Mouse (Mus musculus): ENCODE measurements around the gene Ipp. TPM values are rescaled to one million over a fixed set of nuclear protein-coding genes. Genes with fewer than 3 reads are reported as not detected.

Gene Ipp
- 10 to 100 TPM; 17.5 to 20.1 TPM for total RNA-seq (2021)
- long read RNA-seq, experiment 1, transcript Ipp-202 (9 exons, 2,118 nt) = major isoform, 5 of 8 reads
- long read RNA-seq, experiment 1, partial matches to known transcripts = 1 of 8 reads
- long read RNA-seq, experiment 1, other reads (novel, unspliced or antisense) = 2 of 8 reads
- long read RNA-seq, experiment 2, partial matches to known transcripts = 1 of 9 reads
- long read RNA-seq, experiment 2, other reads (novel, unspliced or antisense) = 5 of 9 reads

DNA sequence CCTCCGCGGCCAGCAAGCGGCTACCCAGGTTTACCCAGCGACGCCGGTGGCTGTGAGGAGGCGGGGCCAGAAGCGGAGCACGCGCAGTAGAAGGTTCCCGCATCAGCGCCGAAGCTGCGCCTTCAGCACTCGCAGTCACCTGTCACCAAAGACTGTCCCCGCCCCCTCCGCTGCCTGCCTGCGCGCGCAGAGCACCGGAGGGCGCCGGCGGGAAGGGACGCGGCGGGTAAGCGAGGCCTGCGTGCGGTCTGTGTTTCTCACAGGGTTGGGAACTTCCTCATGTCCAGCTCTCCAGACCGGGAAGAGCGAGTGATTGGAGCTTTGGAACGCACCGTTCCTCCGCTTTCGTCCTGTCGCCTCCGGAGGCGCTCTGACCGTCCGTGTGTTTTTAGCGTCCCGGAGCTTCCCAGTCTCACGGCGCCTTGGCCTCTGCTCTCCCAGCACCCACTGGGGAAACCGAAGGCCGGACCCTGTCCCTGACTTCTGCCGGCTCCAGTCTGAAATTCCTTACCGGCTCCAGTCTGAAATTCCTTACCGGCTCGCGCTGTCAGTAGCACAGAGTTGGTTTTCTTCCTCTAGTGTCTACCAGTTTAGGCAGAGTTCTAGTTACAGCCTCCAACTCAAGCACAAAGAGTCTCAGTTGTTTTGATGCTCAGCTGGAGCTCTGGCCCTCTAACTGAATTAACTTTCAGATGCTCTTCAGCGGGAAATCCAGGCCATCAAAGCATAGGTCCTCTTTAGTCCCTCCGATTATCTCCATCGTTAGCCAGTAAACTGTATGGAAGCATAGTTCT, at the start of gene Ipp:
TSS of gene Ipp (plus strand) at position 125 of the 794 bp plus-strand sequence.
- TF ChIP-seq CTCF (conservative IDR thresholded peaks at IDR 0.05) = peak; percentile 54
- peak; percentile 94 to 96 for DNase-seq (ENCODE audit: low spot score in 2 of 2)
- Histone ChIP-seq H3K27ac (peak within 1 kb of the TSS; percentile 96), H3K4me3 (peak within 1 kb of the TSS; percentile 90)

DNA sequence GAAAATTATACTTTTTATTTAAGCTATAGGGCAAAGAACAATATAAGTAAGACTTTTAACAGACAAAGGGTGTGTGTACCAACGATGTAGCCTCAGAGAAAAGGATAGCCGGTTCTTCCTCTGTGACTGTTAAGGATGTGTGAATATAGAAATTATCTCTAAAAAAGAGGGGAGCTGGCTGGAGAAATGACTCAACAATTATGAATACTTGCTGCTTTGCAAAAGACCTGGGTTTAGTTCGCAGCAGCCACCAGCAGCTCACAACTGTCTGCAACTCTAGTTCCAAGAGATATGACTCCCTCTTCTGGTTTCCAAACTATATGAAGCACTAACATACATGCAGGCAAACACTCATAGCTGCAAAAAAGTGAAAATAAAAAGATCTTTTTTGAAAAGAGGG, 45.4 kb upstream of the Ipp start:
- Histone ChIP-seq H3K4me3 (no peak overlapping the region; the same call in 1 of the 2 replicates), H3K27ac (no peak overlapping the region)
- no peak for DNase-seq (ENCODE audit: low spot score in 2 of 2)
- no peak for TF ChIP-seq CTCF (conservative IDR thresholded peaks at IDR 0.05)

DNA sequence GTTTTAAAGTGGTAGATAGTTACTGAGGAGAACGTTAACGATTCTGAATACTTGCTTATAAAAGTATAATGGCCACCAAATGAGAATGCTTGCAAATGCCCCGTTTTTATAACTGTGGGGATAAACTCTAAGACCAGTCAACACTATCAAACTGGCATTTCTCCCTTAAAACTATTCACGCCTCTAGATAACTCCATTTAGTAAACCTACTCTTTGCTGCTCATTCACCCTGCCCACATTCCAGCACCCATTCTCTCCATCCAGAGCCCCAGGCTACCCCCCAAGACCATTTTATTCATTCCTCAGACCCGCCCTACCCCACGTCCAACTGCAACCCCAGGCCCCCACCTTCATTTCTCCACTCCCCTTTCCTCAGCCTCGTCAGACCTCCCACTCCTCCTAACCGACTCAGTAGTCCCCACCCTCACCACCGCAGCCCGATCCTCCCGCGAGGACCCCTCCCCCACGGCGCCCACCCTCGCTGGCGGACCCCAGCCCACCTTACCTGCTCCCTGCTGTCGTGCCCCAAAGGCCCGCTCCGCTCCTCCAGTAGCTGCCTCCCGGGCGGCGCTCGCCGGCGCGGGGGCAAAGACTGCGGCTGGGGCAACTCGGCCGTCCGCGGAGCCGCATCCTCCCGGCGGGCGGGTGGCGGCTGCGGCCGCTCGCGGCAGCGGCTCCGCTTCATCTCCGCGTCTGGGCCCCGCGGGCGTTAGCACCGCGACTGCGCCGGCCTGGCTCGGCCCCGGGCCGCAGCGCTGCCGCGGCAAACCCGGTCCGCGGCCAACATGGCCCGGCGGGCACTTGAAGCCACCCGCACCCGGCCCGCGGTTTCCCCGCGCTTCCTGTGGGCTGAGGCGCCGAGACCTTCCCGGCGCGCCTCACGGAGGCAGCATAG, 43.9 kb upstream of the Ipp start:
- peak overlapping the region; percentile 88 for H3K27ac ChIP-seq
- H3K4me3 ChIP-seq = peak overlapping the region; percentile 81
- no peak for TF ChIP-seq CTCF (conservative IDR thresholded peaks at IDR 0.05)
- DNase-seq (ENCODE audit: low spot score in 2 of 2) = peak; percentile 30 to 33

DNA sequence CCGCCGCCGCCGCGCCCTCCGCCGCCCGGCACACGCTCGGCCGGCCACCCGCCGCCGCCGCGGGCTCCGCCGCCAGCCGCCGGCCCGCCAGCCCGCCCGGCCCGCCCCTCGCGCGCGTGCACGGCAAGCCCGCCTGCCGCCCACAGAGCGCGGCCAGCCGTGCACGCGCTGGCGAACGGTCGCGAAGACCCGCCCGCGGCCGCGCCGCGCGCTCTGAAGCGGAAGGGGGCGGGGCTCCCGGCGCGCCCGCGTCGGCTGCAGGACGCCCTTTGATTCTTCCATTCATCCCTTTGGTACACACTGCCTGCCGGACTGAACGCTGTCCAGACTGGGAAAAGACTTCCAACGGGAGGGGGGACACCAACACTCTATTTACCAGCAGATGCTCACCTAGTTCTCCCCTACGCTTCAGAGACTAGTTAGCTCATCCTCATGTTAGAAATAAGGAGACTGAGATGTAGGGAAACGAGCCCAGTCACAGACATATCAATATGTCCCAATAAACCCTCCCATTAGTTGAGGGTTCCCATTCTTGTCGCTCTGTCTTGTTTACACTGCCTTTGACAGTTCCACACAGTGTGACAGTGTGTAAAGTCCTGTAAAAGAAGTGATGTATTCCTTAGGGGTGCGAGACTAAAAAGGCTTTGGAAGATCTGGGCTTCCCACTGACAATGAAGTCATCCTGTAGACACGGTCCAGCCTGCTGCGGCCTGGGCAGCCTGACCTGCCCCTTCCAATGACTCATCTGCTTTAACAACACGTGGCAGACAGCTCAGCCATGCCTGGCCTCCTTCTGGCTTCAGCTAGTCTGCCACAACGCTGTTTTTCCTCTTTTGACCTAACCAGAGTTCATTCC, 43.0 kb upstream of the Ipp start, which contains the start of gene Mast2:
TSS of gene Mast2 (minus strand) at position 58 of the 856 bp plus-strand sequence.
- Histone ChIP-seq H3K4me3 (peak within 1 kb of the TSS; percentile 81), H3K27ac (peak within 1 kb of the TSS; percentile 88)
- peak; percentile 73 to 78 for DNase-seq (ENCODE audit: low spot score in 2 of 2)
- no peak for TF ChIP-seq CTCF (conservative IDR thresholded peaks at IDR 0.05)

DNA sequence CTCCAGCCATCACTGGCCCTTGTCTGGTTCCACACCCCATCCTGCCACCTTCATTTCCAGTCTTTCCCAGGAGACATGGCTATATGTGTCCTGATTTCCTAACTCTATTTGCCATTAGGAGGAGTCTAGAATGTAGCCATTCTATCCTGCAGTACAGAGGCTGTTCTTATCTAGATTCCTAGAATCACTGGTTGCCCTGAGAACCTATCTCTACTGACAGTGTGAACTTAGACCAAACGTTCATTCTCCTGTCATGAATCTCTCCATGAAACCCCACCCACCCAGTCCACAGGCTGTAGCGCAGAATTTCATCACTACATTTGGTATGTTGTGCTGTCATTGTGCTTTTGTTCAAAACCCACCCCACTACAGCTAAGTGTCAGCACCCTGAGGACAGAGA, 26.0 kb upstream of the Ipp start:
- DNase-seq (ENCODE audit: low spot score in 2 of 2) = no peak
- no peak overlapping the region for H3K4me3 ChIP-seq
- H3K27ac ChIP-seq = no peak overlapping the region
- no peak for TF ChIP-seq CTCF (conservative IDR thresholded peaks at IDR 0.05)

DNA sequence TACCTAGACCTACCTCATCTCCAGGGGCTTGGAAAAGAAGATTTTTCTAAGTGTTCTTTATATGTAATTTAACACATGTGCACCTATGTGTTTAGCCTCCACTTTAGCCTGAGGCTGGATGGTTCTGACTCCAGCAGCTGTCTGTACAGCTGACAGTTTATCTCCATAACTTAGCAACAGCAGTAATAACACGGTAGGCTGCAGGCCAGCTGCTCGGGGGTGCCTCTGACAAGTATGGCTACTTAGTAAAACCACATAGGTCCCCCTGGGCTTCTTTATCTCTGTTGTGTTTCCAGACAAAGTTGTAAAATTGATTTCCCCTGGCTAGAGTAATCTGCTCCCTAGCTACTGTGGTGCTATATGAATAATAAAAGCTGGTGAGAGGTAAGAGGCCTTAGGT, 23.9 kb upstream of the Ipp start:
- no peak for TF ChIP-seq CTCF (conservative IDR thresholded peaks at IDR 0.05)
- DNase-seq (ENCODE audit: low spot score in 2 of 2) = no peak
- H3K27ac ChIP-seq = no peak overlapping the region
- H3K4me3 ChIP-seq = no peak overlapping the region

DNA sequence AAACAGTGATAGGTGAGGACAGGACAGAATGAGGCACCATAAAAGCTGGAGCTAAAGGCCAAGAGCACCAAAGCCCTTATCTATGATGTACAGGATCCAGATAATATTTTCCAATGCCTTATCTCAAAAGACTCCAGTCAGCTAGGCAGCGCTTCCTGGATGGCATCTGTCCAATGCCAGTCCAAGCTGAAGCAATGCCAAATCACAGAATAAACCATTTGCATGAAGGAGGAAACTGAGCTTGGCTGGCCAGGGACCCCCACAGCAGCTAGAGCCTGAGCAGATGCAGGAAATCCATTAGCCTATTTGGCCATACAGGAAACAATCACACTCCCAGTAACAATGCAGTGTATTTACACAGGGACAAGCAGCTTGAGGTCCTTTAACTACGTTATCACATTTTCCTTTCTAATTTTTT, 16.2 kb upstream of the Ipp start:
- DNase-seq (ENCODE audit: low spot score in 2 of 2) = peak in 1 of 2 experiments; percentile 1
- Histone ChIP-seq H3K4me3 (no peak overlapping the region), H3K27ac (peak overlapping the region; percentile 1; the same call in 1 of the 2 replicates)
- TF ChIP-seq CTCF (conservative IDR thresholded peaks at IDR 0.05) = no peak

DNA sequence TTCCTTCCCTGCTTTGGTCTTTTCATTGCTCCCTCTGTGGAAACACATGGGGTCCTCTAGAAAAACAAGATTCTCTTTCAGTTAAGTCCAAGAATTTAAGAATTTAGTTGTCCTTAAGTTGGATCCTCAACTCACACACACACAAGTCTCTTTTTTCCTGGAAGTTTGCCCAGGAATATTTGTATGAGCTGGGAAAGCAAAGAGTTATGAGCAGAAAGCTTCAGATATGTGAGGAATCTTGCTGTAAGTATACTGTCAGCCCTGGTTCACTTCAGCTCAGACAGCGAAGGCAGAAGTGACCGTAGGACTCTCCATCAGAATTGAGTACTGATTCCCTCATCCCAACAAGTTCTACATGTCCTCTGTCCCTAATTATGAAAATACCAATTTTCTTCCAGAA, 15.5 kb upstream of the Ipp start:
- no peak for TF ChIP-seq CTCF (conservative IDR thresholded peaks at IDR 0.05)
- Histone ChIP-seq H3K27ac (no peak overlapping the region), H3K4me3 (no peak overlapping the region)
- peak in 1 of 2 experiments; percentile 0 for DNase-seq (ENCODE audit: low spot score in 2 of 2)

DNA sequence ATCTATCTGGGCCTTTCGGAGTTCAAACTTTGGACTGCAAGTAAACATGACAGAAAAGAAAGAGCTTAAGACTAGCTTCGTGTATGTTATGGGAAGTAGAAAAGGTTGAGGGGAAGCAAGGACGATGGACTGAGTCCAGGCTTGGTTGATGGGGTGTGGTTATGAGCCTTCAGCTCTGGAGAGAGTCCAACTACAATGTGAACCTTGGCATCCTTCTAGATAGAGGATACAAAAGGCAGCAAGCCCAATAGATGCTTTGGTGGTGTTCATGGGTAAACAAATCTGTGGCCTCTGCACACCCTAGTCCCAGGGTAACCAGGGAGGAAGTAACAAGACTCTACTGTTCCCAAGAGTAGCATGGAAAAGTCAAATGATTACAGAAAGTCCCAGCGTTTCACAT, 14.9 kb upstream of the Ipp start:
- no peak for DNase-seq (ENCODE audit: low spot score in 2 of 2)
- Histone ChIP-seq H3K4me3 (no peak overlapping the region), H3K27ac (no peak overlapping the region)
- TF ChIP-seq CTCF (conservative IDR thresholded peaks at IDR 0.05) = no peak

DNA sequence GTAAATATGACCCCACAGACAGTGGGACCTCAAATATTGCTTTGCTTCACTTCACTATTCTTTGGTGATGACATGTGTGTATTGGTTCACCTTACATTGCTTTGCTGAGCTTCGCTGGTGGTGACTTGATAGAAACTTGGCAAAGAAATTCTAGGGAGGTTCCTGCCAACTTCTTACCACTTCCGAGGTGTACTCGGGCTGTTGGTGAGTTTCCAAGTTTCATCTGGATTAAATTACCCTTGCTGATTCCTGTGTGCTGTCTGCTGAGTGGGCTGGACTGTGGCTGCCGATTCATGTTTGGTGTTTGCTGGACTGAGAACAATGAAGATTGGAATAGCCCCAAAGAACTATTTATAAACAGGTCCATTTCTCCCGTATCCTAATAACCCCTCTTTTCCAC, 13.7 kb upstream of the Ipp start:
- TF ChIP-seq CTCF (conservative IDR thresholded peaks at IDR 0.05) = no peak
- no peak for DNase-seq (ENCODE audit: low spot score in 2 of 2)
- H3K27ac ChIP-seq = no peak overlapping the region
- no peak overlapping the region for H3K4me3 ChIP-seq

DNA sequence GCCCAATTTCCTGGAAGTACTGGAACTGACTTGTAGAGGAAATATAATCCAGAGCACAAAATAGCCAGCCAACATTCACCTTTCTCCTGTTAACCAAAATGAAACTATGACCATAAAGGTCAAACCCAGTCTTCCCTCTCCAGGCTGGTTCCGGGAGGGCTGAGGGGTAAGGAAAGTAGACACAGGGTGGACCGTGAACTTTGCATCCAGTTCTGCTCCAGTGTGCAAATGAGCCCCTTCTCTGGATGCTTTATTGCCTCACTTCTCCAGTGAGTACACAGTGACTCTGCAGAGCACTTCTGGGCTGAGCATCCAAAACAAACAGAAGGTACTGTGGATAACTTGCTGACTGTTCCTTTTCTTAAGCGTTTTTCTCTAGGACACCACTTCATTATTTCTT, 7.4 kb upstream of the Ipp start:
- no peak for TF ChIP-seq CTCF (conservative IDR thresholded peaks at IDR 0.05)
- Histone ChIP-seq H3K27ac (no peak overlapping the region), H3K4me3 (no peak overlapping the region)
- DNase-seq (ENCODE audit: low spot score in 2 of 2) = no peak

DNA sequence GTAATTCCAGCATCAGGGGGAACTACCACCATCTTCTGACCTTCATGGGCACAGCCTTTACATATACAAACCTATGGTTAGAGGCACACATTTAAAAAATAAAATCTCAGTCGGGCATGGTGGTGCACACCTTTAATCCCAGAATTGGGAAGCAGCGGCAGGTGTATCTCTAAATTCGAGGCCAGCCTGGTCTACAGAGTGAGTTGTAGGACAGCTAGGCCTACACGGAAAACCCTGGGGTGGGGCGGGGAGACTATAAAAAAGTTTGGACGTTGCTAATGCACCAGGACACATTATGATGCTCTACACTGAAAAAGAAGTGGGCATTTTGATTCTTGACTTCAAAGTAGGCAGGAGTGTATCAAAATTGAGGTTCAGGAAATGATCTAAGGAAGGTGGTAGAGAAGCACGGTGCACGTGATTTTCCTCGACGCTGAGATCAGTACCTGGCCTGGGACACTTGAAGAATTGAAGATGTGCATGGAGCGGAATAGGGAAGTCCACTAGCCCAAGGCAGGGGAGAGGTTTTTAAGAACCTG, 394 bp upstream of the Ipp start:
- no peak for TF ChIP-seq CTCF (conservative IDR thresholded peaks at IDR 0.05)
- H3K4me3 ChIP-seq = peak overlapping the region; percentile 90
- no peak for DNase-seq (ENCODE audit: low spot score in 2 of 2)
- peak overlapping the region; percentile 96 for H3K27ac ChIP-seq

Measured in layer of hippocampus, adult 2 months (tissue).